Mouse (Mus musculus): ENCODE data around the gene Nudcd2.
"Not testable (repeated sequence)": the region's sequence is repeated elsewhere in the genome, so short reads cannot be mapped to it uniquely, and the experiment has no call there.

Gene Nudcd2

DNA sequence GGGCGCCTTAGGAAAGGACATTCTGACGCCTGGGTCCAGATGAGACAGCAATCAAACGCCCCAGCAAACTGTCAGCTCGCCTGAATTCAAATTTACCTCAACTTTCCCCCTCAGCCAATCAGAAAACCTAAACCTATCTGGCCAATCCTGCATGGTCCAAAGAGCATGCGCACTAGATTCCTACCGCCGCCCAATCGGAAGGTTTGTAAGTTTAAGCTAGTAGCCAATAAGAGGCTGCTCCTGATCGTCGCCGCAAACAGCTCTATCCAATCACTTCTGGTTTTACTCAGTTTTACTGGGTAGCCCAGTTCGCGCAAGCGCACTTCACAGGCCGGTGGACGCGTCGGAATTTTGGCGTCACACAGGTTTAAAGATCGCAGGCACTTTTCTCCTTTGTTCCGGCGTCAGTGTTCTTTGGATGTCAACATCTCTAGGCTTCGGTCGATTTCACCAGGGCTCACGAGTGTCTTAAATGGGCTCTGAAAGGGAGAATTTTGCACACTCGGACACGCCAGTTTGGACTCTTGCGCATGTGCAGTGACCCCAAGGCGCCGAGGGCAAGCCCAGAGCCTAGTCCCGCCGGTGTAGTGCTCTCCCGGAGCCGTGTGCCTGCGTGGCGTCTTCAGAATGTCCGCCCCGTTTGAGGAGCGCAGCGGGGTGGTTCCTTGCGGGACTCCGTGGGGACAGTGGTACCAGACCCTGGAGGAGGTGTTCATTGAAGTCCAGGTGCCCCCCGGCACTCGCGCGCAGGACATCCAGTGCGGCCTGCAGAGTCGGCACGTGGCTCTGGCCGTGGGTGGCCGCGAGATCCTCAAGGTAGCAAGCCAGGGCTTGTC is at the start of gene Nudcd2, which contains the start of gene Hmmr:
TSS of gene Nudcd2 (plus strand) at position 329 of the 836 bp plus-strand sequence.
TSS of gene Hmmr (minus strand) at position 84 of the 836 bp plus-strand sequence.
- peak; percentile 97 for DNase-seq

DNA sequence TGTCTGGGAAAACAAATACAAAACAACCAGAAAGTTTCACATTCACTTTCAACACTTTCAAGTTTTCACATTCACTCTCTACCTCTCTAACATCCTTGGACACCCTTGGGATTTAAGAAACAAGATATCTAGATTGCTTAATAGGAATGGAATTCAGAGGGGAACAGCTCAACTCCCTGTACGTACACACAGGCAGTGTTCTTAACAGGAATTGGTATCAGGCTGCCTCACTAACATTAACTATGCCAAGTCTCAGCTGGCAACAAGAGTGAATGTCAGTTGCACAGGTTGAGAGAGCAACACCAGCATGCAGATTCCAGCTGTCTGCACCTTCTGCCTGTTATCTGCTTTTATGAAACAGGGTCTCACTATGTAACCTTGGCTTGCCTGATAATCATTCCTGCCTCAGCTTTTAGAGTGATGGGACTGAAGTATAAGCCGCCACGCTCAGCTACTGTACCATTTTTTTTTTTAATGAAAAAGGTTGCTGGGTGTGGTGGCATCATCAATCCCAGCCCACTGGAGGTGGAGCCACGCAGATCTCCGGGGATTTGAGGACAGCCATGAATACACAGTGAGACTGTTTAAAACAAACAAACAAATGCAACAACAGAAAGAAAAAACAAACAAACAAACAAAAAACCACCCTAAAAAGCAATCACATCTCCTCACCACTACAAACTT is 42.9 kb upstream of the Nudcd2 start:
- DNase-seq, result no peak

DNA sequence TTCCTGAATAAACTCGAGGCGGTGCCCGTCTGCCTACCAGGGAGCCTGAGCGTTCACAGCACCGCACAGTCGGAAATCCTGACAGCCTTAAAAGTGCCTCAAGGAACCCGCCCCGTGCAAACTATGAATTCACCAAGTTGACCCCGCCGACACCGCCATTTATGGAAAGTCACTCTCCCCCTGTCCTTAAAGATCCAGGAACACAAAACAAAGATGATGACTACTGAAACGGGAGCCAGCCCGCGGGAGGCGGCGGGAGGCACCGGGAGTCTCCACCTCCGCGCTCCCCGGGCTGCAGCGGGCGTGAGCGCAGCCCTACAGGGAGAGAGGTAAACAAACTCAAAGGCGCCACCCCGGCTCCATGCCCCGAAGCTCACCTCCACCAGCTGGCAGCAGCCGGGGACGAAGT is 41.4 kb upstream of the Nudcd2 start:
- DNase-seq, result no peak

DNA sequence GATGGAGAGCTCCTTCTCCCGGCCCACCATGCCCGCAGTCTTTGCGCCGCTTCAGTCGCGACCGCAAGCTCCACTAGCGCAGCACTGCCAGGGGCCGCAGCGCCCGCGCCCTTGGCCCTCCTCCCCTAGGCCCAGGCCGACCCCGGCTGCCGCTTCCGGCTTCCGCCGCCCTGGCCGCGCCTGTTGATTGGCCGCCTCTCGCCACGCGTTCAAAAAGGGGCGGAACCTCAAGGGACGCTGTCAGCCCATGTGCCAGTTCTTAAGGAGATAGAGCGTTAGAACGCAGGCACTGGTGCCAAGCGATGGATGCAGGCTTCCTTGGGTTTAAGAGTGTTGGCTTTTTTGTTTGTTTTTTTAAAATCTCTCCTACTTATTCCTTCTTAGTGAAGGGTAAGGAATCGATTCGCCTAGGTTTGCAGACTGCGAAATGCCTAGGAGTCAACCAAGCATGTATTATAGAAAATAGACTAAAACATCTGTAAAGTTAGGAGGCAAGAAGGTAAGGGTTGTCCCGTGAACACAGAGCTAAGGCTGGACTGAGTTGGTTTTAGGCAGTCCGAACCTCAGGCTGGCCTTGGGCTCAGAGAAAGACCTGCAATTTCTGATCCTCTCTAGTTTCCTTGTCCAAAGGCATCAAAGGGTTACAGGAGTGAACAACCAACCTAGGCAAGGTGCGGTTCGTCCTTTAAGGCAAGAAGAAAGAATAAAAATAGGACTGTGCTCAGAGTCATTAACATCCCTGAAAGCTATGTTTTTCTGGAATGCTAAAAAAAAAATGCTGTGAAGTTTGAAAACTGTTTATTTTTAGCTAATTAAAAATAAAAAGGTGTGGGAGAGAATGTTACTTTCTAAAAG is 40.7 kb upstream of the Nudcd2 start:
- DNase-seq, result peak; percentile 95

DNA sequence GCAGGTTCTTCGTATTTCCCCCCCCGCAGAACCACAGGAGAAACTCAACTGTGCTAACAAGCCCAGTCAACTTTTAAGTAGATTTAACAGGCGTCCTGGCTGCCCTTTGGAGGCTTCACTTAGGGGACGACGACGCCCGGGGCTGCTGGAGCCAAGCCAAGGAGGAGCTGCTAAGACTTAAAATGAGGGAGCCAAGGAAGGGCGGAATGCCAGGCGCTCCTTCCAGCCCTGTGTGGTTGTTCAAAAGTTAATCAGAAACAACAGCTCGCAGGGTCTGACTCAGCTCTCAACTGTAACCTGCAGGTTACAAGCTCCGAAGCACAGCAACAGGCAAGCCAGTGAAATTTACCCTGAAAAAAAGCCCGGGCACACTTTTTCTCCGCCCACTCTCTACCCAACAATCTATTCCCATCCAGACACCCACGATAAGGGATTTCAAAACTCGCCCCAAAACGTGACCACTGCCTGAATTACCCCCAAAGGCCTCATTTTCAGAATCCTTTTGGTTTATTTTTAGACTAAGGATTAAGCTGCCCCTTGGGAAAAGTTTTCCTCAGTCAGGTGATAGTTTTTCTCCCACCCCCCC is 40.0 kb upstream of the Nudcd2 start:
- DNase-seq, result peak; percentile 95

DNA sequence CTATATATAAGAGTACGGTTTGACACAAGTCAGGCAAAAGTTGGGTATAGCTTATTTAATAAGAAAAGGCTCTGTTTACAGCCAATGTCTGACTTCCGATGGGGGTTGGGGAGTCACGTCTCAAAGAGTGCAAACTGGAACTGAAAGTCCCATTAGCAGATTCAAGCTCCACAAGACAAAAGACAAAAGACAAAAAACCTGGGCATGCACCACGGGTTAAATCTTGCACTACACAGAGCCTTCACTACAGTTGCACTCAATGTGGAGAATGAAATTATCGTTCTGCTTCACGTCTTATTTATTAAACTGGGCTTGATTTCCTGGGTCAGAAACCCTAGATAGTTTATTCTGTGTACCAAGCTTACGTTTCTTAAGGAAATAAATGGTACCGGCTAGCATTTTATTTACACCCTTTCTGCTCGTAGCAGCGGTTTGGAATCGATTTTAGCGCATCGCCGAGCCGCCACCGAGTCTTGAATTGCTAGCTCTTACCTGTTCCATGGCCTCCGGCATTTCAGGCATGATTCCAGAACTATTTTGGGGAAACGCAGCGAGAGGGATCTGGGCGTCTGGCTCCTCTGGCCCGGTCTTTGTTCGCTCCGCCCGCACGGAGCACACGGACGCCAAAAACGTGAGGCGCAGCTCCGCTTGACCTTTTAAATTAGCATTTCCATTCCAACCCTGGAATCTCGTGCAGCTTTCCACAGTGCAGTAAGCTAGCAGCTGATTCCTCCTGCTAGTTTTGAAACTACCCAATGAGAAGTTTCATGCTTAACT is 39.0 kb upstream of the Nudcd2 start:
- DNase-seq, result peak; percentile 84

DNA sequence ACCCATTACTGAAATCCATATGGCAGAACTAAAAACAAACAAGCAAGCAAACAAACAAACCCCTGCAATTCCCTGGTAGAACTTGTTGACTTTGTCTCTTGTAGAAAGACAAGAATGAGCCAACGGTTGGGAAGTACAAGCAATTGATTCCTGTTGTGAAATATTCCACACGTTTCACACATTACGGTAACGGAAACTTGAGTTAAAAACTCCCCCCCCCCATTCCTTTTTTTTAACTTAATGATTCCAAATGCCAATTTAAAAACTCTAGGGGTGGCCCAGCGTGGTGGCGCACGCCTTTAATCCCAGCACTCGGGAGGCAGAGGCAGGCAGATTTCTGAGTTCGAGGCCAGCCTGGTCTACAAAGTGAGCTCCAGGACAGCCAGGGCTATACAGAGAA is 38.4 kb upstream of the Nudcd2 start, which contains the start of gene Mat2b:
TSS of gene Mat2b (minus strand) at position 101 of the 400 bp plus-strand sequence.
- no peak for DNase-seq

DNA sequence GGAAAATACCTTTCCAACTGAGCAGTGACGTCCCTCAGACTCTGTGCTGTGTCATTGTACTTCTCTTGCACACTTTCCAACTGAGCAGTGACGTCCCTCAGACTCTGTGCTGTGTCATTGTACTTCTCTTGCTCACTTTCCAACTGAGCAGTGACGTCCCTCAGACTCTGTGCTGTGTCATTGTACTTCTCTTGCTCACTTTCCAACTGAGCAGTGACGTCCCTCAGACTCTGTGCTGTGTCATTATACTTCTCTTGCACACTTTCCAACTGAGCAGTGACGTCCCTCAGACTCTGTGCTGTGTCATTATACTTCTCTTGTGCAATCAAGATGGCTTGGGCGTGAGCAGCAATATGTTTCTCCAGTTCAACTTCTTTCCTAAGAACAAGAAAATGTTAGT is 23.6 kb upstream of the Nudcd2 start:
- not testable (repeated sequence) for DNase-seq

DNA sequence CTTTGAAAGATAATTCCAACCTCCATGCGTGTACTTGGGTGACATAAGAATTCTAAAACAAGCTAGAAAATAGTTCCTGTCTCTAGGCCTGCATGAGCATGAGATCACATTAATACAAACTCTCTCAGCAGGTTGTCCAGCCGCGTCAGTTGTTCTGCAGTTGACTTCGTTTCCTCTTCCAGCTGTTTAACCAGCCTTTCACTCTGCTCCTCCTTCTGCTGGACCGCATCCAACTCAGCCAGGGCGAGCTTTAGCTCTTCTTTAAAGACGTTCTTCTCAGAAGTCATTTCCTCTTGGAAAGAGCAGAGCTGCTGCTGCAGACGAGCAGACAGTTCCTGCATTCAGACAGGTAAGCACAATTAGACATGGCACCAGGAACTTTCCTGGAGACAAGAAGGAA is 19.6 kb upstream of the Nudcd2 start:
- DNase-seq, result no peak

DNA sequence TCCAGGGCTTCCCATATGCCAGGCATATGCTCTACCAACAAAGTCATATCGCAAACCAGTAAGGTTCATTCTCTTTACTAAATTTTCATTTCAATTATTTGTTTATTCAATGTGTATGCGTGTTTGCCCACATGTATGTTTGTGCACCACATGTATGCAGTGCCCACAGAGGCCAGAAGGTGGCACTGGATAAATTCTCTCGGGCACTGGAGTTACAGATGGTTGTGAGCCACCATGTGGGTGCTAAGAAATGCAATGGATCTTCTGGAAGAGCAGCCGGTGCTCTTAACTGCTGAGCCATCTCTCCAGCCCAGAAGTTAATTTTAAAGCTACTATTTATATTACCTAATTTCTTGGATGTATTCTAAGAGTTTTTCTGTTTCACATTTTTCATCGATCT is 17.9 kb upstream of the Nudcd2 start:
- DNase-seq, result no peak

DNA sequence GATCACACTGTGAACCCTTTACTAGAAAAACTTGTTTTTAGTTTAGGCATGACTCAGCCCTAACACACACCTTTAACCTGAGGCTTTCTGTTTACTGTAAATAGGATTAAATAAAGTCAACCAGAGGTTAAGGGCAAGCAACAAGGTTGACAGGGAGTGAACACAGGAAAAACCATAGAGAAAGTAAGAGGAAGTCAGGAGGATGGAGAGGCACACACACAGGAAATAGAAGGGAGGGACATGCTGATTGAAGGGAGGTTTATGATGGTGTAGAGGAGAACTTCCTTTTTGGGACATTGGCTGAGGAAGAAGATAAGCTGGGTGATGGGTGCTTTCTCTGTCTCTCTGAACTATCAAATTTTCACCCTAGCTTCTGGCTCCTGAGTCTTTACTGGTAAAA is 15.1 kb upstream of the Nudcd2 start:
- DNase-seq, result no peak

DNA sequence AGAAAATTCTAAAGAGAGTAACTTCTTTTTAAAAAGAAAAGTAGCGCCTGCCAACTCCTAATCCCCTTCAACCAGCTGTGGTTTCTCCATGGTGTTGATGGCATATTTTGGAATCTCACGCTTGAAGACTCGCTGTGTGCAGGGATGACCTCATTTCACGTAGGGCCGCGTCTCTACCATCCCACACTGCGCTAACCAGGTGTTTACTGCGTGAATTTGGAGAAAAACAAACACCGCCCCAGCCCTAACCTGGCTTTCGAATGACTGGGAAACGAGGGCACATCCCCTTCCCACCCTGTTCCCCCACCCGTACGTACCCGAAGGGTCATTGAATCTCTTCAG is 499 bp upstream of the Nudcd2 start:
- DNase-seq, result no peak

DNA sequence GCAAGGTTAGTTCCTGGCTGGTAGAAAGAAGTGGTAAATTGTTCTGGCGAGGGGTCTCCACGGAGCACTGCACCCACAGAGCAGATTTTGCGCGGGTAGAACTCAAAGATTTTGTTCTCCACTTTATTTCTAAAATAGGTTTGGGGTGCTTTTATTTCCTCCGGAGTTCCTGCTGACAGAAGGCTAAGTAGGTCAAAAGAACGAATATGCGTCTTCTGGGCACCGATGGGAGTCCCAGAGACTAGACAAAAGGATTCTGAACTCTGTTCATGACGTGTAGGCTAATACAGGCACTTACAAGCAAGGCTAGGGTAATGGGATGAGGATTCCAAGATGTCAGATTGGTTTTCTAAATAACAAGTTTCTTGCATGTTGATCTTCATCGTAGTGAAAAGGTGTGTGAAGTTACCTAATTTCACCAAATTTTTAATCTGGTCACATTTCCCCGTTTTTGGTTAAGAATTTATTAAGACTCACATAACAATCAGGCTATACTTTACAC is 835 bp downstream of the Nudcd2 start:
- DNase-seq, result no peak

DNA sequence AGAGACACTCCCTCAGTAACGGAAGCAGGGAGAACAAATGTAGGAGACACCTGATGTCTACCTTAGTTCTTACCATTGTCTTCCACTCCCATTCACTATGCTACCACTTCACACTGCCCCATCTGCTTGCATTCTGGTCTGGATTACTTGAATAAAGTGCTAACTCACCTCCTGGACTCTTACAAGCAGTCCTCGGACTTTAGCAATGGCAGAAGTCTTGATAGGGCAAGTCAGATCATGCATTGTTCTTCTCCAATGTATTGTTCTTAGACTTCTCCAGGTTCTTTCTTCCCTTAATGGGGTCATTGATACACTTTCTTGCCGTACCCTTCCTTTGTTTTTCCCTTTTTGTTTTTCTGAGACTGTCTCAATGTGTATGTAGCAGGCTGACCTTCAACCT is 3.9 kb downstream of the Nudcd2 start:
- DNase-seq, result no peak

DNA sequence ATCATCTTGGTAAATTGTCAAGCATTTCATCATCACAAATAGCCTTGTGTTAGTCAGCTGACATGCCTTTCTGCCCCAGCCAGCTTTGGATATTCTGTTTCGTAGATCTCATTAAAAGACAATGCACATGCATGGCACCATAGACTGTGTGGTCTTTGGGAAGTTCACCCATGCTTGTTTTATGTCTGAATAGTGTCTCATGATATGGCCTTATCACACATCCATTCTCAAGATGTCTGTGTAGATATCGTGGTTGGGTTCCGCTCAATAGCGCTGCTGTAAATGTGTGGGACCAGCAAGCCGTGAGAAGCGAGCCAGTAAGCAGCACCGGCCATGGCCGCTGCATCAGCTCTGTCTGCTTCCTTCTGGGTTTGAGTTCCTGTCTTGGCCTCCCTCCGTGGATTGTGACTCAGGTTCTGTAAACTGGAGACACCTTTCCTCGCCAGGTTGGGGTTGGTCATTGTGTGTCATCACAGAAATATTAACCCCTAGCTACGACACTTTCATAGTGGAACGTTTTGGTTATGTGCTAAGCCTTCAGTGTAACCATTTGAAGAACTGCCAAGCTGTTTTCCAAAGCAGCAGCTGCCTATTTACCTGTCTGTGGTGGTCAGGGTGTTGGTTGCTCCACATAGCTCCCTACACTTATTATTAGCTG is 8.3 kb downstream of the Nudcd2 start:
- no peak for DNase-seq

DNA sequence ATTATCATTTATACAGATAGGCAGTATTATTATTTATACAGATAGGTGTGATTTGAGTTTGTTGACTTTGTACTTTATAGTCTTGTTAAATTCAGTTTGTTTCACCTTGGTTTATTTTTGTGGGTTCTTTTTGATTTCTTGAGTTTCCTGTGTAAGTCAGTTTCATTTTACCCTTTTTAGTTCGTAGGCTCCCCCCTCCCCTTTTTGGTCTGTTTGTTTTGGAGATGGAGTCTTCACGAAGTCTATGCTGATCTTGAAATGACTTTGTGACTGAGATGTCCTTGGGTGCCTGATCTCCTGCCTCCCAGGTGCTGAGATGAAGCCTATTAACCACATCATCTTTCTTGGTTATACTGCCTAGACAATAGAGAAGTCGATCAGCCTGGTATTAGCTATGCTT is 10.9 kb downstream of the Nudcd2 start:
- DNase-seq, result no peak

DNA sequence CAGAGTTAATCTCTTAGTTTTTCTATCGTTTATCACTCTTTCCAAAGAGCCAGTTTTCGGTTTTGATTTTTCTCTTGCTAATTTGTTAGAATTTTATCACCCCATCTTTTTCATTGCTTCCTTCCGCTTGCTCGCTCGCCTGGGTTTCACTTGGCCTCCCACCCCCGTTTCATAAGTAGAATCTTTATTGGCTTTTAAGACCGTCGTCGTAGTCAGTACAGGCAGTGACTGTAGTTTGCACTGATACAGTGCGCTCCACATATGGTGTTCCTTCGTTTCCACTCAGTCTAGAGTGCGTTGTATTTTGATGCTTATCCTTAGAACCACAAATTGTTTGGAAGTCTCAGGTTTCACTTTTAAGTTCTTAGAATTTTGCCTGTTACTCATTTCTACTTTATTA is 12.9 kb downstream of the Nudcd2 start:
- DNase-seq, result no peak

DNA sequence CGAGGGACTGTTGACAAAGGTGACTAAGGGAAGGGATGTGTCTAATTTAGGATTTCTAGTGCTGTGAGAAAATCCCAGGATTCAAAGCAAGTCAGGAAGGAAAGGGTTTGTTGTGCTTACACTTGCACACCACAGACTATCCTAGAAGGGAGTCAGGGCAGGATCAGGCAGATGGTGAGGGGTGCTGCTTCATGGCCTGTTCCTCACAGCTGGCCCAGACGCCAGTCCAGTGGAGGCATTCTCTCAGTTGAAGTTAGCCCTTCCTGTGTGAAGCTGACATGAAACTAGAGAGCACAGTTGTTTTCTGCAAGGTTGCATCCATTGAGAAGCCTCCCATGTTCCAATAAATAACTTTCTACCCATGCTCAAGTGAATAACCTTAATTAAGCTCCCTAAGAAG is 14.2 kb downstream of the Nudcd2 start:
- DNase-seq, result no peak

DNA sequence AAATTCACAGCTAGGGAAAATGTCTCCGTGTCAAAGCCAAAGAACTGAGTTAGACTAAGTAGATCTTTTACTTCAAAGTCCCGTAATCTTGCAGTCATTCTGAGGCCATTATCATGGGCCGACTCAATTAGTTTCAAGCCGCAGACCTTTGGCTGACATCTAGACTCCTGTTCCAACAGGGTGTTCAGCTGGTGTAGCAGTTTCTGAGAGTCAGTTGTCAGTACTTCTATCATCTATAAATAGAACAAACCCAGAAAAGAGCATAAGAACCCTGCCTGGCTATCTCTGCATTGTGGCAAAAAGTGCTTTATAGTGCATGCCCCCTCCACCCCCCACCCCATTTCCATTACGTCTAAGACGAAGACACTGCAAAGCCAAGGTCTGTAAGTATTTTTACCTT is 20.4 kb downstream of the Nudcd2 start:
- no peak for DNase-seq

DNA sequence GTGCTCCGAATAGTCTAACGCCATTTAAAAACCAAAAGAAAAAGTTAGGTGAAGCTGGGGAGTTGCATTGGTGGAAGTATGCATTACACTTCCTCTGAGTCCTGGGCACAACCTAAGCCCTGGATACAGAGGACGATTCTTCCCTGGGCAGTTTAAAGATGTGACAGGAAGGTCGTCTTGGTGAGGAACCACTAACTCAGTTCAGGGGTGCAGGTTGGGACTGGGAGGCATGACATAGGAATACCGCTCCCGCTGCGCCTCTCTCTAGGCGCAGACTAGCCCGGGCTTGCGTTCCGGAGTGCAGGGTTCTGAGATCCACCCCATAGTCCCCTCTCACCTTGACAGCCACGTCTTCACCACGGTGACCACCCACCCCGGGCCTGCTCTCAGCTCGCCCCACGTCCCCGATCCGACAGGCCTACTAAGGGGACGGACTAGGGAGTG is 21.2 kb downstream of the Nudcd2 start:
- DNase-seq, result no peak

DNA sequence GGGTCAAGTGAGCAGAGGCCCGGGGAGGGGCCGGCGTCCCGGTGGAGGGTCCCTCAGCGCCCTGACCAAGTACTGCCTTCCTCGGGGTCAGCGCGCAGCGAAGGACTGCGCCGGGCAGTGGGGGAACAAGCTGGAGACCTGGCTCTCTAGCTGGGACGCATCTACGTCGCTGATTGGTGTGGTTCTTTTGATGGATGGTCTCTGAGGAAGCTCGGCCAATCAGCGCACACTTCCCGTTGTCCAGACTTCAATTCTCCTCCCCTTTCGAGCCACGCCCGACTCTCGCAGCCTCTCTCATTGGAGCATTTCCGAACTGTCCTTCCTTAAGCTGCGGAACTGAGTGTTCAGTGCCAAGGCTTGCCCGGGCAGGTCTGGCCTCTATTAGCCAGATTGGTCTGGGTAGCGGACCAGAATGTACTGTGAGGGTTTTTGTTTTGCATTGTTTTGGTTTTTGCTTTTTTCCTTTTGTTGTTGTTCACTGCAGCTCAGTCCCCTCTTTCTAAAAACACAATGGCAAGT is 21.7 kb downstream of the Nudcd2 start, which contains the start of gene Ccng1:
TSS of gene Ccng1 (minus strand) at position 203 of the 519 bp plus-strand sequence.
- DNase-seq, result peak; percentile 97
